Mouse (Mus musculus): ENCODE results near the gene Igsf11.
"Not testable (repeated sequence)": the region's sequence is repeated elsewhere in the genome, so short reads cannot be mapped to it uniquely, and the experiment has no call there.

Igsf11 gene

GRCm38 (mm10) chr16:38983850-38984249, 91.4 kb downstream of the Igsf11 start:
- DNase-seq (ENCODE audit: low read depth) = not testable (repeated sequence)

- DNase-seq (ENCODE audit: low read depth) = no peak
Measured at GRCm38 (mm10) chr16:38985411-38985810, 92.9 kb downstream of the Igsf11 start.

- DNase-seq (ENCODE audit: low read depth) = no peak
Measured at GRCm38 (mm10) chr16:38986410-38986809, 93.9 kb downstream of the Igsf11 start.

- no peak for DNase-seq (ENCODE audit: low read depth)
Measured at GRCm38 (mm10) chr16:38993711-38994110, 101.2 kb downstream of the Igsf11 start.

- no peak for DNase-seq (ENCODE audit: low read depth)
Measured at GRCm38 (mm10) chr16:38998496-38999258, 106.2 kb downstream of the Igsf11 start.

- no peak for DNase-seq (ENCODE audit: low read depth)
Measured at GRCm38 (mm10) chr16:38999298-38999697, 106.8 kb downstream of the Igsf11 start.

GRCm38 (mm10) chr16:39006978-39007377, 114.5 kb downstream of the Igsf11 start:
- no peak for DNase-seq (ENCODE audit: low read depth)

GRCm38 (mm10) chr16:39019449-39019848, 127.0 kb downstream of the Igsf11 start:
- no peak for DNase-seq (ENCODE audit: low read depth)

- DNase-seq (ENCODE audit: low read depth) = no peak
Measured at GRCm38 (mm10) chr16:39025989-39026736, 133.7 kb downstream of the Igsf11 start.

- no peak for DNase-seq (ENCODE audit: low read depth)
Measured at GRCm38 (mm10) chr16:39031350-39031749, 138.9 kb downstream of the Igsf11 start.

- DNase-seq (ENCODE audit: low read depth) = no peak
Measured at GRCm38 (mm10) chr16:39037257-39037656, 144.8 kb downstream of the Igsf11 start.

GRCm38 (mm10) chr16:39044381-39044780, 151.9 kb downstream of the Igsf11 start:
- no peak for DNase-seq (ENCODE audit: low read depth)

- DNase-seq (ENCODE audit: low read depth) = peak; percentile 2
Measured at GRCm38 (mm10) chr16:39048889-39049288, 156.4 kb downstream of the Igsf11 start.

- peak; percentile 8 for DNase-seq (ENCODE audit: low read depth)
Measured at GRCm38 (mm10) chr16:39052971-39053370, 160.5 kb downstream of the Igsf11 start.

- DNase-seq (ENCODE audit: low read depth) = no peak
Measured at GRCm38 (mm10) chr16:39053779-39054178, 161.3 kb downstream of the Igsf11 start.

GRCm38 (mm10) chr16:39056061-39056460, 163.6 kb downstream of the Igsf11 start:
- no peak for DNase-seq (ENCODE audit: low read depth)

GRCm38 (mm10) chr16:39056961-39057360, 164.5 kb downstream of the Igsf11 start:
- no peak for DNase-seq (ENCODE audit: low read depth)

GRCm38 (mm10) chr16:39058869-39059268, 166.4 kb downstream of the Igsf11 start:
- no peak for DNase-seq (ENCODE audit: low read depth)

- no peak for DNase-seq (ENCODE audit: low read depth)
Measured at GRCm38 (mm10) chr16:39062596-39062995, 170.1 kb downstream of the Igsf11 start.

GRCm38 (mm10) chr16:39065576-39065975, 173.1 kb downstream of the Igsf11 start:
- no peak for DNase-seq (ENCODE audit: low read depth)

- no peak for DNase-seq (ENCODE audit: low read depth)
Measured at GRCm38 (mm10) chr16:39071431-39071830, 179.0 kb downstream of the Igsf11 start.

Data from fibroblast of lung, adult 2 months (primary cell).